Mouse (Mus musculus) thymus, adult 2 months (tissue): ENCODE results near the gene Golga1. TPM values are rescaled to one million over a fixed set of nuclear protein-coding genes. Genes with fewer than 3 reads are reported as not detected.

Experiments
- DNase-seq: peaks from one replicate; pipeline ENCODE4 v3.0.0; 2021
- H3K27ac ChIP-seq: fragments of 200-500 bp; 2 replicates; pipeline ENCODE4 v1.5.1; 2012; ENCODE audit warnings: low read length, control low read depth; ENCODE audit not compliant: control insufficient read depth, insufficient read depth
- H3K27me3 ChIP-seq: fragments of 200-500 bp; 2 replicates; pipeline ENCODE4 v1.6.1; 2012; ENCODE audit warnings: mild to moderate bottlenecking, low read length, moderate library complexity, mixed read lengths; ENCODE audit not compliant: control insufficient read depth, insufficient read depth
- H3K36me3 ChIP-seq: fragments of 200-500 bp; 2 replicates; pipeline ENCODE4 v1.6.1; 2012; ENCODE audit warnings: mild to moderate bottlenecking, low read length, moderate library complexity; ENCODE audit not compliant: control insufficient read depth, insufficient read depth
- H3K4me1 ChIP-seq: fragments of 200-500 bp; replicated peaks from 2 replicates; pipeline ENCODE4 v1.6.1; 2012; ENCODE audit warnings: low read length; ENCODE audit not compliant: control insufficient read depth, insufficient read depth
- H3K4me3 ChIP-seq: fragments of 200-500 bp; 2 replicates; pipeline ENCODE4 v1.5.1; 2012; ENCODE audit warnings: mild to moderate bottlenecking, low read length, control low read depth, moderate library complexity; ENCODE audit not compliant: control insufficient read depth, insufficient read depth
- CTCF ChIP-seq: fragments of 200-500 bp; IDR thresholded peaks from 2 replicates; pipeline ENCODE4 v1.5.1; 2012; ENCODE audit warnings: mild to moderate bottlenecking, control low read depth, low read length, moderate library complexity, borderline replicate concordance; ENCODE audit not compliant: control insufficient read depth, poor library complexity, insufficient read depth; ENCODE audit errors: extremely low read depth
- POLR2A ChIP-seq: fragments of 200-500 bp; IDR thresholded peaks from 2 replicates; pipeline ENCODE4 v1.6.1; 2012; ENCODE audit warnings: mild to moderate bottlenecking, low read length, control low read depth, moderate library complexity; ENCODE audit not compliant: control insufficient read depth, poor library complexity, insufficient read depth; ENCODE audit errors: extremely low read depth
- WGBS: fragments of 180-500 bp; shearing (Covaris S2); methylation state at CpG from one replicate; pipeline ENCODE4 v1.1.7; 2018; 5-methylcytosine and 5-hydroxymethylcytosine counted together
- polyA plus RNA-seq: library from polyadenylated mRNA; depleted of rRNA; stranded (reverse); fragments of >200 nt; gene quantifications from 2 replicates; pipeline ENCODE4 v1.2.3, GENCODE M21; 2012

Gene Golga1
- polyA plus RNA-seq, 1 experiment = 18.5 TPM

GRCm38 (mm10) chr2:39082706-39083105 lies 17.4 kb upstream of the Golga1 start:
- Histone ChIP-seq H3K4me3 (no peak overlapping the region), H3K4me1 (no peaks in the 10 kb centered on the region), H3K36me3 (peaks cover 15% of the 10 kb centered on the region), H3K27me3 (no peaks in the 10 kb centered on the region), H3K27ac (no peak overlapping the region)
- TF ChIP-seq POLR2A (no peak), CTCF (no peak)
- DNase-seq = no peak
- whole genome bisulfite sequencing = 94% methylated on average over 3 of the region's 3 CpGs

GRCm38 (mm10) chr2:39070666-39071065 lies 5.3 kb upstream of the Golga1 start:
- H3K27ac ChIP-seq = no peak overlapping the region
- DNase-seq = no peak
- H3K27me3 ChIP-seq = no peaks in the 10 kb centered on the region
- no peaks in the 10 kb centered on the region for H3K36me3 ChIP-seq
- no peaks in the 10 kb centered on the region for H3K4me1 ChIP-seq
- H3K4me3 ChIP-seq = no peak overlapping the region
- TF ChIP-seq CTCF = no peak
- no peak for TF ChIP-seq POLR2A

- TF ChIP-seq CTCF (no peak), POLR2A (no peak)
- H3K36me3 ChIP-seq = no peaks in the 10 kb centered on the region
- peaks cover 4% of the 10 kb centered on the region; the same call in 1 of the 2 replicates for H3K4me1 ChIP-seq
- WGBS = 78% methylated on average over 1 of the region's 1 CpGs
- no peak for DNase-seq
- no peak overlapping the region for H3K27ac ChIP-seq
- no peaks in the 10 kb centered on the region for H3K27me3 ChIP-seq
- no peak overlapping the region for H3K4me3 ChIP-seq
Measured at GRCm38 (mm10) chr2:39069096-39069495, 3.8 kb upstream of the Golga1 start.

- 6% methylated on average over 25 of the region's 25 CpGs for WGBS
- DNase-seq = no peak
- H3K27ac ChIP-seq = peak overlapping the region; percentile 4; the same call in 1 of the 2 replicates
- peaks cover 4% of the 10 kb centered on the region; the same call in 1 of the 2 replicates for H3K4me1 ChIP-seq
- H3K4me3 ChIP-seq = peak overlapping the region; percentile 71
- H3K27me3 ChIP-seq = no peaks in the 10 kb centered on the region
- TF ChIP-seq CTCF = no peak
- no peak for TF ChIP-seq POLR2A
- peaks cover 8% of the 10 kb centered on the region; the same call in 1 of the 2 replicates for H3K36me3 ChIP-seq
Measured at GRCm38 (mm10) chr2:39064687-39065399, 498 bp downstream of the Golga1 start.

GRCm38 (mm10) chr2:39048515-39048914 lies 16.8 kb downstream of the Golga1 start:
- no peak overlapping the region for H3K27ac ChIP-seq
- H3K27me3 ChIP-seq = no peaks in the 10 kb centered on the region
- DNase-seq = no peak
- peaks cover 62% of the 10 kb centered on the region for H3K36me3 ChIP-seq
- no peaks in the 10 kb centered on the region for H3K4me1 ChIP-seq
- TF ChIP-seq POLR2A (no peak), CTCF (no peak)
- H3K4me3 ChIP-seq = no peak overlapping the region
- 98% methylated on average over 1 of the region's 1 CpGs for WGBS

GRCm38 (mm10) chr2:39040215-39040614 lies 25.1 kb downstream of the Golga1 start:
- Histone ChIP-seq H3K4me3 (no peak overlapping the region), H3K27me3 (no peaks in the 10 kb centered on the region), H3K36me3 (peaks cover 41% of the 10 kb centered on the region), H3K4me1 (no peaks in the 10 kb centered on the region), H3K27ac (no peak overlapping the region)
- DNase-seq = no peak
- WGBS = 98% methylated on average over 1 of the region's 1 CpGs
- TF ChIP-seq CTCF (no peak), POLR2A (no peak)
